Mouse (Mus musculus) adipocyte (in vitro differentiated cells): ENCODE data around the gene A730015C16Rik.

Source experiments
- DNase-seq: peaks from one replicate; pipeline ENCODE4 v3.0.0-alpha.2; 2016; ENCODE audit warnings: low spot score

Gene A730015C16Rik

GRCm38 (mm10) chr4:108848505-108848848 lies at the start of gene A730015C16Rik:
Gene A730015C16Rik (minus strand): TSS chr4:108848619.
- peak; percentile 31 for DNase-seq

DNA sequence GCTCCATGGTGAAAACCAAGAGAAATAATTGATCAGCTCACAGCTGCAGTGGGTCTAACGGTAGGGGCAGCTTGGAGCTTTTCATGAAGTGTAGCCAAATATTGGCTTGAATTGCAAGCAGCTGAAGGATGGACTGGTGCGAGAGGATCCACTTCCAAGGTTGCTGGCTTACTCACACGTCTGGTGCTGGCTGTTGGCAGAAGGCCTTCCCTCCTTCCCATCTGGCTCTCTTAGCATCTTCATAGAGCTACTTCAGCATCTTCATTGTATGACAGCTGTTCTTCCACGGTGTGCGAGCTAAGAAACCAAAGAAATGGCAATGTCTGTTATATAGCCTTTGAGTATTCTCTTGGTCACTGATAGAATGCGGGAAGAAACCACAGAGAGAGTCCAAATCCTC lies 42.5 kb upstream of the A730015C16Rik start:
- no peak for DNase-seq

GRCm38 (mm10) chr4:108887456-108887855 lies 39.0 kb upstream of the A730015C16Rik start:
- DNase-seq, result peak; percentile 19

DNA sequence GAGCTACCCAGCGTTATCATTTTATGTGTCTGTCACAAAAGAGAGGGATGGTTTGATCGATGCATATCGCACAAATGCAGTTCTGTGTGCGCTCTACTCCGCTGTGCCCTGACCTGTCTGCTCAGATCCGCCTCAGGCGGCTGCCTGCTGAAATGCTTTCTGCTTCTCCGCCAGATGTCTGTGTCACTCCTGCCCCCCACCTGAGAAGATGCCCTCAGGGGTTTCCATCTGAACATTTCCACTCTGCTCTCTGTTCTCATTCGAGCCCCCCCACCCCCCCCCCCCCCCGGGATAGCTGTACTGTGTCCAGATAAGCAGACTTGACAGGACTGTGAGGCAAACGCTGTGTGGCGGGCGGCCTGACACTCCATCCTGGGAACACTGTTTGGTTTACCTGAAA lies 35.4 kb upstream of the A730015C16Rik start:
- DNase-seq, result no peak

- DNase-seq, result no peak
These were observed 30.8 kb upstream of the A730015C16Rik start, which contains the start of gene Rab3b for GRCm38 (mm10) chr4:108878963-108879822. Gene Rab3b (plus strand): TSS chr4:108879063.

DNA sequence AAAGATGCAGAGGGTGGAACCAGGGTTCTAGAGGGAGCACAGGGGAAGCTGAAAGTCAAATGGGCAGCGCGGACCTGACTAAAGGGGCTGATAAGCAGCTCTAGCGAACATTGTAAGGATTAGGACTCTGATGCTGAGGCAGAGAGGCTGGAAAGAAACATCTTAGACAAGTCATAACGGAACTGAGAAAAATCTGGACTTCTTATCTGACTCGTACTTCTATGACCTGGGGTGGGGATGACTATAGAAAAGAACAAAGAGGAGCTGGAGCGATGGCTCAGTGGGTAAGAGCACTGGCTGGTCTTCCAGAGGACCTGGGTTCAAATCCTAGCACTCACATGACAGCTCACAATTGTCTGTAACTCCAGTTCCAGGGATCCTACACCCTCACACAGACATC lies 29.5 kb upstream of the A730015C16Rik start:
- no peak for DNase-seq

DNA sequence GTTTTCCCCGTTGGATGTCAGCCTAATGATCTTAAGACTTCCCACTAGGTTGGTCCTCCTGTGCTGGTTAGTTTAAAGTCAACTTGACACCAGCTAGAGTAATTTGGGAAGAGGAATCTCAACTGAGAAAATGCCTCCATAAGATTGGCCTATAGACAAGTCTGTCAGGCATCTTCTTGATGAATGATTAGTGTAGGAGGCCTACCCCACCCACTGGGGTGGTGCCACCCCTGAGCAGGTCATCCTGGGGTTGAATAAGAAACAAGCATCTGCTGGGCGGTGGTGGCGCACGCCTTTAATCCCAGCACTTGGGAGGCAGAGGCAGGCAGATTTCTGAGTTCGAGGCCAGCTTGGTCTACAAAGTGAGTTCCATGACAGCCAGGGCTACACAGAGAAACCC lies 25.3 kb upstream of the A730015C16Rik start:
- DNase-seq, result no peak

DNA sequence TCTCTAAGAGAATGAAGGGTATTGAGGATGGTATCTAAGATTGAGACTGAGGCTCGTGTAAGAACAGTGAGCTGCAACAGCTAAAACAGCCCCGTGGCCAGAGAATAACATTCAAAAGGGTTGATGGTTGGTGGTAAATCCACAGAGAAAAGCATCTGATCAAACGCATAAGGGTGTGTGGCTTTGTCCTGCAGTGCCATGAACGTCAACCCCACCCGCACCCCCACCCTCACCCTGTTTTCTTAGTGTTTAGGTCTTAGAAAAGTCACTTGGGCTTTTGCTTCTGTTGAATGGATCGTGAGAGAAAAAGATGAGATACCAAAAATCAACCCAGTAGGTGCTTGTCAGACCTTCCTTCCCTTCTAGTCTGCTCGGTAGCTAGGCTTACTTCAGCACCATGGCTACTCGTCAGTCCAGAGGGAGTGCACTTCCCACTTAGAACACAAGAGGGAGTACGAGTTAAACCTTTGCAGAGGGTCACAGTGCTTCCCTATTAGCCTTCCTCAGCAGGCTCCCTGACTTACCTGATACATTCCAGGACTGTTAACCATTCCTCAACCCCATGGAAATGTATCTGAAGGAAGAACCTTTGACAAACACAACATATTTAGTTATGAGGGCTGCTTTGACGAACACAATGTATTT lies 21.4 kb upstream of the A730015C16Rik start:
- peak; percentile 89 for DNase-seq

DNA sequence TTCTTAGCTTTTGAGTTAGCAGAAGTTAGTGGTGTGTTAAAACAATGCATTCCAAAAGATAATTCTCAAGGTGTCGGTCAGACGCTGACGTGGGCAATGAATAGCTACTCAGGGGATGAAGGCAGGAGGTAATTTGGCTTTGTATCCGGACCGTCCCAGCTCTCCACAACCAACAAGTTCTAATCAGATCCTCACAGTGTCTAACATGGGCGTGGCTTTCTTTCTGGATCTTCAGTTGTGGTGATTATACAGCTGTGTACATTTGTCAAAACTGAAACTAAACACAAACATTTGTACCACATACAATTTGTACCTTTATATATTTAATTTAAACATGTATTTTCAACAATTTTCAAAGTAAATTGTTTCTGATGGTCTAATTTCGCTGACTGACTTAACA lies 18.4 kb upstream of the A730015C16Rik start:
- no peak for DNase-seq

GRCm38 (mm10) chr4:108847715-108848504 lies 509 bp downstream of the A730015C16Rik start, which contains the start of gene Kti12:
Gene Kti12 (plus strand): TSS chr4:108847785.
- peak; percentile 91 for DNase-seq

GRCm38 (mm10) chr4:108845824-108846569 lies 2.4 kb downstream of the A730015C16Rik start:
- no peak for DNase-seq

GRCm38 (mm10) chr4:108843336-108843735 lies 5.1 kb downstream of the A730015C16Rik start:
- no peak for DNase-seq

- DNase-seq, result no peak
These were observed 6.4 kb downstream of the A730015C16Rik start for GRCm38 (mm10) chr4:108841920-108842578.

- DNase-seq, result peak; percentile 20
These were observed 10.4 kb downstream of the A730015C16Rik start for GRCm38 (mm10) chr4:108838031-108838430.

DNA sequence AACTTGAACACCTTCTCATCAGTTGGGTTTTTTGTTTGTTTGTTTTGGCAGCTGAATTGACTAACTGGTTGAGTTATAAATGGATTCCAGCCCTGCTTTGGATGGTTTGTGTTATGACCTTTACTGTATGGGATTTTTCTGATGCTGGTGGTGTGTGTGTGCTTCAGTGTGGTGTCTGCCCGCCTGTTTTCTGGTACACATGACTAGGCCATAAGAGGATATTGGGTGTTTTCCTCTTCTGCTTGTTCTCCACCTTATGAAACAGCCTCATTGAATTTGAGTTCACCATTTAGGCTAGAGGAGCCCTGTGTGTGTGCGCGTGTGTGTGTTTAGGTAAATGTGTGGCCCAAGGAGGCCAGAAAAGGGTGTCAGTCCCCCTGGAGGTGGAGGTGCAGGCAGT lies 12.9 kb downstream of the A730015C16Rik start:
- DNase-seq, result no peak

DNA sequence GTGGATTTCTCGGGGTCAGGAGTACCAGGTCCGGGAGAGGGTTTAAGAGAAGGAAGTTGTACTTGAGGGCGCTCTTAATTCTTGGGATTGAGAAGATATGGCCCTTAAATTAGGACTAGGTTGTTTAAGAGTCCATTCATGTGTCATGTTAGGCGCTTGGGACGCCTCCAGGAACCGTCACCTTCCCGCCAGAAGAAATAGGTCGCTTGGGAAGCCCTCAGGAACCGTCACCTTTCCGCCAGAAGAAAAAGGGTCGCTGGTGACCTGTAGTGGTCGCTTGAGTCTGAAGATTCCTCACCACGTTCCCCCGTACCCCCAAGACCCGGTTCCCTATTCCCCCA lies 13.5 kb downstream of the A730015C16Rik start:
- no peak for DNase-seq

DNA sequence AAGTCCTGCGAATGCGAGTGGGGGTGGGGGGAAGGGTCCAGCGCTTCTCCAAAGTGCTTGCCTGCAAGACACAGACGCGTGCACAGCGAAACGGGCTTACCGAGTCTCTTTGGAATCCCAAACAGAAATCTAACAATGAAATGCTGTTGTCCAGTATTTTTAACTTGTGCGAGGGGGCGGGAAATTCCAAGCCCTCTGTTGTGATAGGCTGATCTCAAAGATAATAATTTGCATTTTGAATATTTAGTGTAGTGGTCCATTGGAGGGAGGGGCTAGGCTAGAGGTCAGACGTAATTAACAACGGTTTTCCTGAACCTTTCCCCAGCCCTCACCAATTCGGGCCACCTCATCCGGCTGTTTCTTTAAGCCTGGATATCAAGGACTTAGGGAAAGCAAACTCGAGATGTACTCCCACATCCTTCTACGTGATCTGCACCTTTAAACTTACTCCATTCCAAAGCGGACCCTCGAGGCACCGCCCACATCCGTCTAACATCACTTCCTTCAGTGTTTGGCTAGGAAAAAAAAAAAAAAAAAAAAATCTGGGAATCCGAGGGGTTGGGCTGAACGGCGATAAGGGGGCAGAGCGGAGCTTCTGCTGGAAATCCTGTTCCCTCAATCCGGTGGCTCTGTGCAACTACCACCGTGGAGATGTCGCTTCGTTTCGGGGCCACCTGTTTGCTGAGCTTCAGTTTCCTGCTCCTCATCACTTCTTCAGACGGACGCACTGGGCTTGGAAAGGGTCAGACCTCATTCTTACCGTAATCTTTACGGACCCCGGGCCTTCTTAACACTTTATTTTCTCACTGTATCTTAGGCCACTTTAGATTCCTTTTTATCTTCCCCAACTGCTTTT lies 14.1 kb downstream of the A730015C16Rik start, which contains the start of gene Txndc12:
Gene Txndc12, plus strand, starts transcription at position 487 of the 856 bp plus-strand sequence.
- peak; percentile 92 for DNase-seq

GRCm38 (mm10) chr4:108833828-108834114 lies 14.6 kb downstream of the A730015C16Rik start:
- DNase-seq, result no peak

DNA sequence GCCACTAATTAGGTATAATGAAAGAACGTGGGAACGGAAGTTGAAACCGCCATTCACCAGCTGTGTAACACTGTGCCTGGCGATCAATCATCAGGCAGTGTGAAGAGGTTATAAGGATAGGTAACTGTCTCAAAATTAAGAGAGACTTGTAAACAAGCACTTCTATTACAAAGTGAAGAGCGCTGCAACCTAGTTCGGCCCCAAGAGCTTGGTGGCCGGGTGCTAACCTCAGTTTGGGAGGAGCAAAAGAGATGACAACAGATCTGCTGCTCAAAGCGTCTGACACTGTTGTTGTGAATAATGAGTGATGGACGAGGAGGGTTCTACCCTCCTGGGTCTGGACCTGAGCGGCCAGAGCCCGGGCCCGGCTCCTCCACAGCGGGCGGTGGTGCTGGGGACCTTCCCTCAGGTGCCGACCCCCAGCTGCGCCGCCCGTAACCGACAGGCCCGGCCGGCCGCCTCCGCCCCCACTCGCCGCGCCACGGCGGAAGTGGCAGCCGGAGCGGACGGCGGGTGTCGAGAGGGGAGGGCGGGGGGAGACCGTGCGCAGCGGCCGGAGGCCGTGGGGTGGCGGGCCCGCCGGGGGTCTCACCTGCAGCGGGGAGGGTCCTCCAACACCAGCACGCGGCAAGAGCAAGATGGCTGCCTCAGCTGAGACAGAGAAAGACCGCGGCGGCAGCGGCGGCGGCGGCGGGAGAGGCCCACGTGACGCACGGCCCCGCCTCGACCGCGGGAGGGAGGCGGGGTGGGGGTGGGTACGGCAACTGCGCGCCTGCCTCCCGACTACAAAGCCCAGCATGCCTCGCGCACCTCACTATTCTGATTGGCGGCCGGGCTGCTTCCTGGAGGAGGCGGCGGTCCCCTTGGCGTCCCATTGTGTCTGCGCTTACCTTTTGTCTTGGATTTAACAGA lies 15.2 kb downstream of the A730015C16Rik start, which contains the start of gene Btf3l4:
Gene Btf3l4, minus strand, starts transcription at position 699 of the 912 bp plus-strand sequence.
- peak; percentile 93 for DNase-seq
